Mouse (Mus musculus): ENCODE results near the gene Ngfr.
A peak's percentile ranks its signal among the peaks of the same experiment; 100 is the strongest.

The Ngfr gene

GRCm38 (mm10) chr11:95567936-95568715, 19.4 kb downstream of the Ngfr start:
- no peak for DNase-seq (ENCODE audit: low spot score)

- DNase-seq (ENCODE audit: low spot score), result no peak
Measured at GRCm38 (mm10) chr11:95567366-95567765, 20.2 kb downstream of the Ngfr start.

GRCm38 (mm10) chr11:95565327-95565726, 22.2 kb downstream of the Ngfr start:
- DNase-seq (ENCODE audit: low spot score), result no peak

DNA sequence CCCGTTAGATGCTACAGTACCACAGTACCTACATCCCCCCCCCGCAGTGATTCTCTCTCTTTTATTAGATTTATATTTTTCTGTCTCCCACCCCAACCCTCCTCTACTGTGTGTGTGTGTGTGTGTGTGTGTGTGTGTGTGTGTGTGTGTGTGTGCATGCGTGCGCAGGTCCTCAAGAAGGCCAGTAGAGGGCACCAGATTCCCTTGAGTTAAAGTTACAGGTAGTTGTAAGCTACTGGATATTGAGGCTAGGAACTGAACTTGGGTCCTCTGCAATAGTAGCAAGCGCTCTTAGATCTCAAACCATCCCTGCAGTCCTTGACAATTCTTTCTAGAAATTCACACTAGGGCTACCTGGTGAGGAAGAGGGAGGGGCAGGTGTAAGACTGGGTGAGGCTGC, 23.7 kb downstream of the Ngfr start:
- no peak for DNase-seq (ENCODE audit: low spot score)

GRCm38 (mm10) chr11:95560773-95561172, 26.8 kb downstream of the Ngfr start:
- DNase-seq (ENCODE audit: low spot score), result no peak

- no peak for DNase-seq (ENCODE audit: low spot score)
Measured at GRCm38 (mm10) chr11:95559761-95560160, 27.8 kb downstream of the Ngfr start.

DNA sequence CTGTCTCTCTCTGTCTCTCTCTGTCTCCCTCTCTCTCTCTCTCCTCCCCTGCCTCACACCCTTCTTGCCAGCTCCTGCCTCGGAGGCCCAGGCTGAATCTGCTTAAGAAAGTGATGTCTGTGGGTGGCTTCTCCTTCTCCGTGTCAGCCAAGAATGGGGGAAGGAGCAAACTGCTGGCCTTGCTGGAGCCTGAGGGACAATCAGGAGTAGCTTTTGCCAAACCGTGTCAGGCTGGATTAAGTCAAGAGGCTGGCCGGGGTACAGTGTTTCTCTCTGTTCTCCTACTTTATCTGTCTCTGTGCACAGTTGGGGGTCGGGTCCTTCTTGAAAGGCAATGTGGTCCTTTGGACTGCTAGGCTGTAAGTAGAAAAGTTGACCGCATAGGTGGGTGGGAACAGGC, 29.8 kb downstream of the Ngfr start:
- peak; percentile 27 for DNase-seq (ENCODE audit: low spot score)

DNA sequence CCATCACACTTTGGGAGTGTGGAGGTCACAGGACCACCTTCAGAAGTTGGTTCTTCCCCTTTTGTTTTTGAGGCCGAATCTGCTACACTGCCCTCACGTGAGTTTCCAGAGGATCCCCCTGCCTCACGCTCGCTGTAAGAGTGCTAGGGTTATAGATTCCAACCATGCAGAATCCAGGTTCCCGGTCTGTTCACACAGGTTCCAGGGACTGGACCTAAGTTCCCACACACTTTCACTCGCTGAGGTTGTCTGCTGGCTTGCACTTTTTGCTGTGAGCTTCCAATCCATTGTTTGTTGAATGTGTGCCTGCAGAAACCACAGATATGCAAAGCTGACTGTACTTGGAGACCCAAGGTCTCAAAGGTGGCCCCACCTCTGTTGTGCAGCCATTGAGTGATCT, 30.5 kb downstream of the Ngfr start:
- no peak for DNase-seq (ENCODE audit: low spot score)

DNA sequence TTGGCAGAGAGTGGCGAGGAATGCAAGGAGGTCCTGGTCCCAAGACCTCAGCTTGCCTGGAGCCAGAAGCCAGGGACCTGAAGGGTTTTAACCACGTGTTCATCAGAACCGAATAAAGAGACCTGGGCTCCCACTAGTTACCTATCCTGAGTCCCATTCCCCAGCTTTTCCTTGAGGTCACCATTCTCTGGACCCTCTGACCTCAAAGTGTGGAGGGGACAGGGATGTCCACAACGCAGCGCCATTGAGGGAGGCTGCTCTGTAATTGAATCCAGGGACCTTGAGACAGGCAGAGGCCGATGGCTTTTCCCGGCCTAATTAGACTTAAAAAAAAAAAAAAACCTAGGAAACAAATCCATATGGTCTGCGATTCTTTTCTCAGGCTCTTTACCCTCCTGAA, 32.3 kb downstream of the Ngfr start:
- DNase-seq (ENCODE audit: low spot score), result no peak

GRCm38 (mm10) chr11:95550301-95551021, 37.1 kb downstream of the Ngfr start:
- no peak for DNase-seq (ENCODE audit: low spot score)

DNA sequence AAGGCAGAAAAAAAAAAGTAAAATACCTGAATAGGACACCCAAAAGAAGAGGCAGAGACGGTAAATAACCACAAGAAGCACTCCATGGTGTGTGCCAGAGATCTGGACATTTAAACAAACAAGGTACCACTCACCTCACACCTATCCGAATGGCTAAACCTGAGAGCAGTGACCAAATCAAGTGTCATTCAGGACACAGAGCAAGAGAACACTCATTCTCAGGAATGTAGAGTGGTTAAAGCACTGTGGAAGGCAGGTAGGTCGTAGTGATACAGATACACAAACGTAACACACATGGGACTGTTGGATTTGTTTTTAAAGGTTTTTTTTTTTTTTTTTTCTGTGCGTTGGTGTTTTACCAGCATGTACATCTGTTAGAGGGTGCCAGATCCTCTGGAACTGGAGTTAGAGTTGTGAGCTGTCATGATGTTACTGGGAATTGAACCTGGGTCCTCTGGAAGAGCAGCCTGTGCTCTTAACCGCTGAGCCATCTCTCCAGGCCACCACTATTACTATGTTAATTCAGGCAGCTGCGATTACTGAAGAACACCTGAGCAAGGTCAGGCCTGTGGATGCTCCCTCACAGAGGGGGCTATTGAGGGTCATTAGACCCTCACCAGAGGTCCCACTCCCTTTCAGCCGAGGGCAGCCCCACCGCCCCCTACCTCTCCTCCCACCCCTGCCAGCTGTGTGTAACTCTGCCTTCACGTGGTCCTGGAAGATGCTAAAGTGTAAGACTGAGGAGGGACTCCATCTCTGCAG, 41.3 kb downstream of the Ngfr start:
- DNase-seq (ENCODE audit: low spot score), result no peak

GRCm38 (mm10) chr11:95544546-95545327, 42.8 kb downstream of the Ngfr start:
- DNase-seq (ENCODE audit: low spot score), result no peak

- DNase-seq (ENCODE audit: low spot score), result no peak
Measured at GRCm38 (mm10) chr11:95540637-95541385, 46.7 kb downstream of the Ngfr start.

DNA sequence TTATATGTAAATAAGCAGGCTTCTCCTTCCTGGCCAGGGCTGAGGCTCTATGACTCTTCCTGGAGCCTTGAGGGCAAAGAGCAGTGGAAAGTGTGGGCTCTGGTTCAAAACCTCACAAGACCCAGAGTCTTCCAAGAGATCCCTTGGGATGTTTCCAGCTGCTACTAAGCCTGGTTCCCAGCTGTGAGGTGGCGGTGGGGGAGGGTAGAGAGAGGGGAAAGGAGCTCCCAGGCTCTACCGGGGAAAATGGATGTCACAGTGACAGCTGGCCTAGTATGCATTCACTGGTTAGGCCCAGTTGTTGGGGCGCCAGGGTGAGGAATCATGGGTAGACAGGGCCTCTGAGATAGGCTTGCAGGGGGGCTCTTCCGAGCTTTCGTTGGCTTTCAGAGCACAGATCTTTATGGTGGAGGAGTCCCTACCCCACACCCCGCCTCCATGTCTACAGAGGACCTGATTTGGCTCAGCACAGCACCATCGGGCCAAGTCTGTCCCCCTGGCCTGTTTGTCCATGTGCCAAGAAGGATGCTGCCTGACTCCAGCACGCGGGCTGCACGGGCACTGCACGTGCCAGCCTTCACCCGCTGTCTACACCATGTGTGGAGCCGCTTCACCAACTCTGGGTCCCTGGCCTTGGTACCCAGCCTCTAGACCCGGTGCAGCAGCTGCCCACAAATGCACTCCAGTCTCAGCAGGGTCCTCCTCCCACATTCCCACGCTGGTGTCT, 49.0 kb downstream of the Ngfr start:
- DNase-seq (ENCODE audit: low spot score), result no peak

GRCm38 (mm10) chr11:95533484-95534160, 53.9 kb downstream of the Ngfr start:
- peak; percentile 71 for DNase-seq (ENCODE audit: low spot score)

GRCm38 (mm10) chr11:95532353-95533072, 55.0 kb downstream of the Ngfr start:
- DNase-seq (ENCODE audit: low spot score), result no peak

GRCm38 (mm10) chr11:95528231-95528630, 59.3 kb downstream of the Ngfr start:
- DNase-seq (ENCODE audit: low spot score), result no peak

DNA sequence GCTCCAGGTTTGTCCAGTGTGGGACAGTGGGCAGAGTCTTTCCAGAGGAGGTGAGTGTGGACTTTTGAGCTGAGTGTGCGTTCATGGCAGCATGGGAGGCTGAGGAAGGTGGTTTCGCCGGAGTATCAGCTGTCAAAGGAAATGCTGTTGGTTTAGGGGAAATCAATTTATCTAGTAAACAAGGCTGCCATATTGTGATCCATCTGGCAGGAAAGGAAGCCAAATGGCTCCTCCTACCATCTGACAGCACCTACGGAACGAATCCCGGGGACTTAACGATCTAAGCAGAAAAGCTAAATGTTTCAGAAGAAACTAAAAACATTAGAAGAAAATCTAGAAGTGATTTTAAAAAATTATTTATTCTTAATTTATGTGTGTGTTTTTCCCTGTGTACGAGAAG, 60.2 kb downstream of the Ngfr start:
- DNase-seq (ENCODE audit: low spot score), result no peak

DNA sequence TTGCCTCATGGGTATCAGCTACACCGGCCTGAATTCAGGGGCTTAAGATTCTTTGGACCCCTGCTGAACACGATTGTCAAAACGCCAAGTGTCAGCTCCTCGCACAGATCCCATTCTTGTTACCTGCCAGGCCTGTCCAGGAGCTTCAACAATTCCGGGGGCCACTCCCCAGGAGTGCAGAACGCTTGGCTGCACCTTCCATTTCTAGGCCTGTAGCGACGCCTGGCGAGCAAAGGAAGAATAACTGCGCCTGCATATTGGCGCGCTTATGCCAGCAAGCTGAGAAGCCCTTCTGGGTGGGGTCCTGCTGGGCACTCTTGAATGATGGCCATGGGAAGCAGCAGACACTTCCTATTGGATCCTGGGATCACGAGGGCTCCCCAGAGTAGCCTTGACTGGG, 66.0 kb downstream of the Ngfr start:
- no peak for DNase-seq (ENCODE audit: low spot score)
